Mouse (Mus musculus) testis, adult 2 months (tissue): Measurements from ENCODE around the gene Tyro3.

Experiments
- CTCF ChIP-seq: fragments of 200-500 bp; IDR thresholded peaks from 2 replicates; pipeline ENCODE4 v1.5.1; 2012; ENCODE audit warnings: low read depth, mild to moderate bottlenecking, inconsistent platforms, low read length, moderate library complexity; ENCODE audit not compliant: control insufficient read depth, insufficient read depth, insufficient replicate concordance
- POLR2A ChIP-seq: fragments of 200-500 bp; IDR thresholded peaks from 2 replicates; pipeline ENCODE4 v1.6.1; 2012; ENCODE audit warnings: low read depth, mild to moderate bottlenecking, inconsistent platforms, low read length, moderate library complexity; ENCODE audit not compliant: control insufficient read depth

- TF ChIP-seq CTCF (no peak), POLR2A (no peak)
Observed at GRCm38 (mm10) chr2:119855310-119855850, 57.8 kb downstream of the Tyro3 start.
